Mouse (Mus musculus): ENCODE results near the gene Shmt1. TPM values are rescaled to one million over a fixed set of nuclear protein-coding genes. Genes with fewer than 3 reads are reported as not detected.

The Shmt1 gene
- polyA plus RNA-seq, 1 experiment from 2014 or later = 59.1 TPM

DNA sequence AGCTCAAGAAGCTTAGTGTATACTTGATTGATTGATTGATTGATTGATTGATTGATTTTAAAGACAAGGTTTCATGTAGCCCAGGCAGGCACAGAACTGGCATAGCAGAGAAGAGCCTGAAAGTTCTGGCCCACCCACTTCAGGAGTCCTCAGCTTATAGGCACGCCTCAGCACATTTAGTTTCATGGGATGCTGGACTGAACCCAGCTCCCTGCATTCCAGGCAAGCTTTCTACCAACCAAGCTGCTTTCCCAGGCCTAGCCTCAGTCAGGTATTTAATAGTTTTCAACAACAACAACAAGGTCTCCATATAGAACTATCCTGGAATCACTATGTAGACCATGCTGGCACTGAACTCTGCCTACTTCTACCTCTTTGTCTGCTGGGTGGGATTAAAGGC, 2.0 kb downstream of the Shmt1 start:
- 81% methylated on average over 1 of the region's 1 CpGs for WGBS
- Histone ChIP-seq H3K36me3 (replicated peaks; ENCODE audit: control insufficient read depth, insufficient read depth, low read depth, low read length) (no peaks in the 10 kb centered on the region), H3K4me2 (ENCODE audit: low read depth, low read length) (peak overlapping the region; percentile 76; the same call in 1 of the 2 replicates), H3K9ac (replicated peaks; ENCODE audit: low read length) (peak overlapping the region; percentile 37; the same call in 1 of the 2 replicates), H3K9me3 (replicated peaks; ENCODE audit: control insufficient read depth, low read length) (no peaks in the 10 kb centered on the region), H3K4me1 (ENCODE audit: control insufficient read depth, insufficient read depth, low read length) (no peaks in the 10 kb centered on the region), H3K27ac (replicated peaks; ENCODE audit: low read depth, low read length) (no peak overlapping the region), H3K4me3 (ENCODE audit: low read depth, low read length) (no peak overlapping the region), H3K27me3 (ENCODE audit: control insufficient read depth, insufficient read depth, low read length) (no peaks in the 10 kb centered on the region)
- ATAC-seq (replicated peaks; ENCODE audit: insufficient number of reproducible peaks, low FRiP score, low TSS enrichment, low read depth) (no peak), DNase-seq (ENCODE audit: low spot score) (no peak)

DNA sequence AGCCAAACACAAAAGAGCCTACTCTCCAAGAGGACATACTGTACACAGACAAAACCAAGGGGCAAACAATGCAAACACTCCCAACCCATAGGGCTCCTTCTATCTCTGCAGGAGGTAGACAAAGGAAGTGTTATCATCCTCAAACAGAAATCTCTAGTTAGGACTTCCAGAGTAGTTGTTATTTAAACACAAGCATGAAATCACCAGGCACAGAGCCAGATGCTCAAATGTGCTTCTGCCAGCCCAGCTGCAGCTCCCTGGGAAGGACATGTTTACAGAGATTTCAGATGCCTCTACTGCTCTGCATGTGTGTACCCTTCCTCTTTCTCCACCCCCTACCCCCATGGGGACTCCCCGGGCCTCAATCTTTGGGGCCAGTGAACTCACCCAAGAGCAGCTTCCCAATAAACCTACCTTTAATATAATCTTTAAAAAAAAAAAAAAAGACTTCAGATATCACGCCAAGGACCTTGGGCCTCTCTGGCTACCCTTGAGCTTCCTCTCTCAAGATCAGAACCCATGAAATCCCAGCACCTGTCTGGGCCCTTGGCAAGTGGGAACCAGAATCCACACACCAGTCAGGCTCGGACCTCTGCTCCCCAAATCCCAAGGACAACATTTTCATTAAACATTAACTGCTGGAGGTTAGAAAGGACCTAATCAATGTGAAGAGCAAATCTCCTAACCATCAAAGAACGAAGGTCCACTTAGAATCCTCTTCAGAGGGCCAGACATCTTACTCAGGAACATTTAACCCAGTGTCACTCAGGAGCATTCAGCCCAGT, 3.0 kb downstream of the Shmt1 start:
- Histone ChIP-seq H3K4me1 (ENCODE audit: control insufficient read depth, insufficient read depth, low read length) (no peaks in the 10 kb centered on the region), H3K9ac (replicated peaks; ENCODE audit: low read length) (no peak overlapping the region), H3K27me3 (ENCODE audit: control insufficient read depth, insufficient read depth, low read length) (no peaks in the 10 kb centered on the region), H3K36me3 (replicated peaks; ENCODE audit: control insufficient read depth, insufficient read depth, low read depth, low read length) (no peaks in the 10 kb centered on the region), H3K4me3 (ENCODE audit: low read depth, low read length) (no peak overlapping the region), H3K4me2 (ENCODE audit: low read depth, low read length) (no peak overlapping the region), H3K27ac (replicated peaks; ENCODE audit: low read depth, low read length) (no peak overlapping the region), H3K9me3 (replicated peaks; ENCODE audit: control insufficient read depth, low read length) (no peaks in the 10 kb centered on the region)
- ATAC-seq (replicated peaks; ENCODE audit: insufficient number of reproducible peaks, low FRiP score, low TSS enrichment, low read depth) (no peak), DNase-seq (ENCODE audit: low spot score) (no peak)
- 82% methylated on average over 4 of the region's 4 CpGs for WGBS

DNA sequence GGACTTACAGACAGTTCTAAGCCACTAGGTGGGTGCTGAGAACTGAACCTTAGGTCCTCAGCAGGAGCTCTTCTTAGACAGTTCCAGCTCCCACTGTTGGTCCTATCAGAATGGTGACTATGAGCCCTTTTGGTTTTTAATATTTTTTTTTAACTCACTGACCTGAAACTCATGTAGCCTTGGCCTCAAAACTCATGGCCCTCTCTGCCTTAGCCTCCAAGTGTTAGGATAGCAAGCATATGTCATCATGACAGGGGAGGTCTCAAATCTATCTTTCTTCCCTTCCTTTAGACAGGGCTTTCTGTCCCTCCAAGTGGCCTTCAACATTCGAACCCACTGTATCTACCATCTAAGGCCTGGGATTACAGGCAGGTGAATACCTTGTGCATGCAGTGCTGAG, 10.6 kb downstream of the Shmt1 start:
- Histone ChIP-seq H3K4me3 (ENCODE audit: low read depth, low read length) (no peak overlapping the region), H3K36me3 (replicated peaks; ENCODE audit: control insufficient read depth, insufficient read depth, low read depth, low read length) (peaks cover 2% of the 10 kb centered on the region), H3K4me1 (ENCODE audit: control insufficient read depth, insufficient read depth, low read length) (no peaks in the 10 kb centered on the region), H3K9me3 (replicated peaks; ENCODE audit: control insufficient read depth, low read length) (no peaks in the 10 kb centered on the region), H3K9ac (replicated peaks; ENCODE audit: low read length) (no peak overlapping the region), H3K4me2 (ENCODE audit: low read depth, low read length) (no peak overlapping the region), H3K27me3 (ENCODE audit: control insufficient read depth, insufficient read depth, low read length) (no peaks in the 10 kb centered on the region), H3K27ac (replicated peaks; ENCODE audit: low read depth, low read length) (no peak overlapping the region)
- DNase-seq (ENCODE audit: low spot score) (no peak), ATAC-seq (replicated peaks; ENCODE audit: insufficient number of reproducible peaks, low FRiP score, low TSS enrichment, low read depth) (no peak)
- 100% methylated on average over 1 of the region's 1 CpGs for WGBS

DNA sequence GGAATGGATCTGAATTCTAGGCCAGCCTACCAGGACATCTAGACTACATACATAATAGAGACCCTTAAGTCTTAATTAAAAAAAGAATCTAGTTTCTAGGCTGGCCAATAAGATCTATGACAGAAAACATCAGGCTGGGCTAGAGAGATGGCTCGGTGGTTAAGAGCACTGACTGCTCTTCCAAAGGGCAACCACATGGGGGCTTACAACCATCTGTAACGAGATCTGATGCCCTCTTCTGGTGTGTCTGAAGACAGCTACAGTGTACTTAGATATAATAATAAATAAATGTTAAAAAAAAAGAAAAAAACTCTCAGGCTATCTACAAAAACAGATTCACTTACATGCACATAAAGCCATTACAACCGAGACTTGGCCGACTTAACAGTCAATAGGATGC, 11.5 kb downstream of the Shmt1 start:
- H3K4me2 ChIP-seq (ENCODE audit: low read depth, low read length) = no peak overlapping the region
- DNase-seq (ENCODE audit: low spot score) (no peak), ATAC-seq (replicated peaks; ENCODE audit: insufficient number of reproducible peaks, low FRiP score, low TSS enrichment, low read depth) (no peak)
- H3K27me3 ChIP-seq (ENCODE audit: control insufficient read depth, insufficient read depth, low read length) = no peaks in the 10 kb centered on the region
- no peak overlapping the region for H3K4me3 ChIP-seq (ENCODE audit: low read depth, low read length)
- no peaks in the 10 kb centered on the region for H3K9me3 ChIP-seq (replicated peaks; ENCODE audit: control insufficient read depth, low read length)
- H3K27ac ChIP-seq (replicated peaks; ENCODE audit: low read depth, low read length) = no peak overlapping the region
- peaks cover 2% of the 10 kb centered on the region for H3K36me3 ChIP-seq (replicated peaks; ENCODE audit: control insufficient read depth, insufficient read depth, low read depth, low read length)
- WGBS = 75% methylated on average over 4 of the region's 4 CpGs
- no peak overlapping the region for H3K9ac ChIP-seq (replicated peaks; ENCODE audit: low read length)
- H3K4me1 ChIP-seq (ENCODE audit: control insufficient read depth, insufficient read depth, low read length) = no peaks in the 10 kb centered on the region

DNA sequence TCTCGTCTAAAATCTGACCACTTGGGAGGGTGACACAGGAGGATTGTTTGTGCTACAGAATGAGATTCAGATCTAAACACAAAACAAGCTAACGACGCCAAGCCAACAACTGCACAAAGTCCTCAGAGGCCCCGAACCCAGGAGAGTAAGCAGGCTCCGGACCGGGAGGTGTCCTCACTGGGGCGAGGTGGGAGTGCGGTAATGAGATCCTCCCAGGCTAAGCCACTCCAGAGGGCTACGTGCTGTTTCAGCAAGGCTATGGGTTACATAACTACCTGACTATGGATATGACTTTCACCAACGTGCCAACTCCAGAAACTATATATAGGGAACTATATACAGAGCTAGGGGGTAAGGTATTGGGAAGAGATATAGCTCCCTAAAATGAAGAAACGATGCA, 15.2 kb downstream of the Shmt1 start:
- WGBS = 92% methylated on average over 11 of the region's 11 CpGs
- Histone ChIP-seq H3K4me2 (ENCODE audit: low read depth, low read length) (no peak overlapping the region), H3K4me1 (ENCODE audit: control insufficient read depth, insufficient read depth, low read length) (no peaks in the 10 kb centered on the region), H3K27me3 (ENCODE audit: control insufficient read depth, insufficient read depth, low read length) (no peaks in the 10 kb centered on the region), H3K36me3 (replicated peaks; ENCODE audit: control insufficient read depth, insufficient read depth, low read depth, low read length) (peaks cover 5% of the 10 kb centered on the region), H3K9me3 (replicated peaks; ENCODE audit: control insufficient read depth, low read length) (no peaks in the 10 kb centered on the region), H3K9ac (replicated peaks; ENCODE audit: low read length) (no peak overlapping the region), H3K27ac (replicated peaks; ENCODE audit: low read depth, low read length) (no peak overlapping the region), H3K4me3 (ENCODE audit: low read depth, low read length) (no peak overlapping the region)
- DNase-seq (ENCODE audit: low spot score) = no peak
- no peak for ATAC-seq (replicated peaks; ENCODE audit: insufficient number of reproducible peaks, low FRiP score, low TSS enrichment, low read depth)

DNA sequence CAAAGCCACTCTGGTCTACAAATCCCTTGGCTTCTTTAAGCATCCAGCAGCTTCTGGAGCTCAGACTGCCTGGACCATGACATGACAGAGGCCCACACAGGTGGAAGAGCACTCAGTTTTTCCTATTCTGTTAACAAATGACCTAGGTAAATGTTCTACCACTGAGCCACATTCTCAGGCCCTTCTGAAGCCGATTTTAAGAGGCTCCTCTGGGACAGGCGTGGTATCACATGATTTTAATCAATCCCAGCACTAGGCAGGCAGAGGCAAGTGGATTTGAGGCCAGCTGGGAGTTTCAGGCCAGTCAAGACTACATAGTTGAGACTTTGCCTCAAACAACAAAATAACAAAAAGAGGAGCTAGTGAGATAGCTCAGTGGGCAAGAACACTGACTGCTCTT, 21.0 kb downstream of the Shmt1 start:
- no peaks in the 10 kb centered on the region for H3K9me3 ChIP-seq (replicated peaks; ENCODE audit: control insufficient read depth, low read length)
- H3K9ac ChIP-seq (replicated peaks; ENCODE audit: low read length) = no peak overlapping the region
- H3K27me3 ChIP-seq (ENCODE audit: control insufficient read depth, insufficient read depth, low read length) = no peaks in the 10 kb centered on the region
- ATAC-seq (replicated peaks; ENCODE audit: insufficient number of reproducible peaks, low FRiP score, low TSS enrichment, low read depth) (no peak), DNase-seq (ENCODE audit: low spot score) (no peak)
- WGBS = 57% methylated on average over 2 of the region's 2 CpGs
- H3K27ac ChIP-seq (replicated peaks; ENCODE audit: low read depth, low read length) = no peak overlapping the region
- H3K4me2 ChIP-seq (ENCODE audit: low read depth, low read length) = no peak overlapping the region
- no peaks in the 10 kb centered on the region for H3K4me1 ChIP-seq (ENCODE audit: control insufficient read depth, insufficient read depth, low read length)
- no peak overlapping the region for H3K4me3 ChIP-seq (ENCODE audit: low read depth, low read length)
- peaks cover 6% of the 10 kb centered on the region; the same call in 1 of the 2 replicates for H3K36me3 ChIP-seq (replicated peaks; ENCODE audit: control insufficient read depth, insufficient read depth, low read depth, low read length)

DNA sequence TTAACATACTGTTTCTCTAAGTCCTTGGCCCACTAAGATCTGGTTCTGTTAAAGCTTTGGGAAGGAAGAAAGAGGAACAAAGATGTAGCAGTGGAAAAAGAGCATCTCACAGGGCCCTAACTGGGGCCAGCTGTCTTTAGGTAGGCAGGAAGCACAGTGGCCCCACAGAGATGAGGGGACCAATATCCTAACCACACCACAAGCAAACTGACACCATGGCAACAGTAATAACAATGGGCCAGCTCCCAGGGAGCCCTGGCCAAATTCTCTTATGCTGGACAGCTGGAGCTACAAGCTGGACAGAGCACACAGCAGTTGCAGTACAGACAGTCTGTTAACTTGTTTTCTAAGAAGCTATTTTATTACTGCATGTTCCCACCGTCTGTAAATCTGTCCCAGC, 23.9 kb downstream of the Shmt1 start:
- Histone ChIP-seq H3K27me3 (ENCODE audit: control insufficient read depth, insufficient read depth, low read length) (no peaks in the 10 kb centered on the region), H3K9me3 (replicated peaks; ENCODE audit: control insufficient read depth, low read length) (no peaks in the 10 kb centered on the region), H3K4me1 (ENCODE audit: control insufficient read depth, insufficient read depth, low read length) (no peaks in the 10 kb centered on the region), H3K4me3 (ENCODE audit: low read depth, low read length) (no peak overlapping the region), H3K9ac (replicated peaks; ENCODE audit: low read length) (no peak overlapping the region), H3K36me3 (replicated peaks; ENCODE audit: control insufficient read depth, insufficient read depth, low read depth, low read length) (peaks cover 6% of the 10 kb centered on the region; the same call in 1 of the 2 replicates), H3K27ac (replicated peaks; ENCODE audit: low read depth, low read length) (no peak overlapping the region), H3K4me2 (ENCODE audit: low read depth, low read length) (no peak overlapping the region)
- DNase-seq (ENCODE audit: low spot score) (no peak), ATAC-seq (replicated peaks; ENCODE audit: insufficient number of reproducible peaks, low FRiP score, low TSS enrichment, low read depth) (no peak)
- WGBS = 79% methylated on average over 1 of the region's 1 CpGs

DNA sequence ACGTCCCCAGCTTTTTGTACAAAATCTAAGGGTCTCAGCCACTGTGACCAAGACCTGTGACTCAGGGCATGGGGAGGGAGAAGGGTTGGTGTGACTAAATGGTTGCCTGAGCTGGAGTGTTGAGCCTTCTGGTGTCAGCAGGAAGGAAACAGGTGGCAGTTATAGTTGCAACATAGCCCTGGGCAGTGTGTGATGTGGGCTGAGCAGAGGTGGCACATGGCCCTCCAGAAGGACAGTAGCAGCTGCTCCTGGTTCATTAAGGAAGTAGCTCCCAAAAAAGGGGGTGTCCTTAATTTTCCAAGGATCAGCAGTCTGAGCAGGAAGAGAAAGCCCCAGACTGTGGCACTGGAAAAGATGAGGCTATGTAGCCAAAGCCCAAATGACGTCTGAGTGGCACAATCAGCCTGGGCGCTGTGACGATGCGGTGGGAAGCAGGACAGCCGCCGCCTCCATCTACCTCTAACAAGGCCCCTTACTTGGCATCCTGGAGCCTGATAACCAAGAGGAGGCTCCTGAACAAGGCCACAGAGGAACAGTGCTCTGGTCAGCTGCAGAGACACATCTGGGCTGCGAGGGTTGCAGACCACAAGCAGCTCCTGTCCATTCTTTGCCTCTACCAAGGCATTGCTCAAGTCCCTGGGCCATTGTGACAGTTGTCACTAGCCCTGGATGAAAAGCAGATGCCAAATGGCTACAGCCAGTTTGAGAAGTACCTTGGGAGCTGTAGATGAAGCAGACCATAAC, 27.2 kb downstream of the Shmt1 start:
- Histone ChIP-seq H3K9ac (replicated peaks; ENCODE audit: low read length) (no peak overlapping the region), H3K4me1 (ENCODE audit: control insufficient read depth, insufficient read depth, low read length) (no peaks in the 10 kb centered on the region; the same call in 1 of the 2 replicates), H3K9me3 (replicated peaks; ENCODE audit: control insufficient read depth, low read length) (no peaks in the 10 kb centered on the region), H3K27ac (replicated peaks; ENCODE audit: low read depth, low read length) (no peak overlapping the region), H3K4me2 (ENCODE audit: low read depth, low read length) (no peak overlapping the region), H3K27me3 (ENCODE audit: control insufficient read depth, insufficient read depth, low read length) (no peaks in the 10 kb centered on the region), H3K36me3 (replicated peaks; ENCODE audit: control insufficient read depth, insufficient read depth, low read depth, low read length) (peaks cover 4% of the 10 kb centered on the region; the same call in 1 of the 2 replicates), H3K4me3 (ENCODE audit: low read depth, low read length) (no peak overlapping the region)
- WGBS = 88% methylated on average over 8 of the region's 8 CpGs
- no peak for DNase-seq (ENCODE audit: low spot score)
- no peak for ATAC-seq (replicated peaks; ENCODE audit: insufficient number of reproducible peaks, low FRiP score, low TSS enrichment, low read depth)

All from embryonic facial prominence, embryonic 11.5 days (tissue).